Comparison of ENCODE assay signal across 8 mouse cellular contexts in genomic region chr5:119672984-119673600, GRCm38 (mm10). TPM values are rescaled to one million over a fixed set of nuclear protein-coding genes. Genes with fewer than 3 reads are reported as not detected.
A peak's percentile ranks its signal among the peaks of the same experiment; 100 is the strongest.
DNase-seq lines count a peak whose midpoint lies in the region; ATAC-seq and TF ChIP-seq lines count a peak whose summit lies in the region.

No protein-coding gene starts in this region.

- H3K36me3 ChIP-seq in erythroblast, embryonic 14.5 days (ENCODE audit: control insufficient read depth) = no peaks in the 10 kb centered on the region
- no peaks in the 10 kb centered on the region for H3K36me3 ChIP-seq in lung, embryonic 16.5 days (ENCODE audit: control insufficient read depth, insufficient read depth, low read length)
- H3K36me3 ChIP-seq in limb, embryonic 11.5 days (ENCODE audit: control insufficient read depth, insufficient read depth, low read length) = 0 out of 2 replicates have a peak, but pooled peaks cover 2% of the 10 kb centered on the region
- peaks cover 48% of the 10 kb centered on the region for H3K36me3 ChIP-seq in small intestine, adult 2 months (ENCODE audit: control insufficient read depth, insufficient read depth, low read length)

- H3K27ac ChIP-seq in lung, embryonic 16.5 days (ENCODE audit: low read length) = peak overlapping the region; percentile 98
- peak overlapping the region; percentile 91 for H3K27ac ChIP-seq in limb, embryonic 11.5 days (replicated peaks; ENCODE audit: low read depth, low read length)
- H3K27ac ChIP-seq in small intestine, adult 2 months (ENCODE audit: insufficient read depth, low read depth, low read length) = peak overlapping the region; percentile 92

- TF ChIP-seq POLR2A in small intestine, adult 2 months (IDR thresholded peaks at IDR 0.05; ENCODE audit: low read depth, low read length) = no peak

- peak overlapping the region; percentile 52 for H3K4me3 ChIP-seq in erythroblast, embryonic 14.5 days (replicated peaks)
- H3K4me3 ChIP-seq in lung, embryonic 16.5 days (ENCODE audit: low read length) = peak overlapping the region; percentile 70
- H3K4me3 ChIP-seq in limb, embryonic 11.5 days (ENCODE audit: low read depth, low read length) = peak overlapping the region; percentile 66
- peak overlapping the region; percentile 83 for H3K4me3 ChIP-seq in small intestine, adult 2 months (ENCODE audit: low read depth, low read length)

- peak overlapping the region; percentile 26 for H3K4me2 ChIP-seq in lung, embryonic 16.5 days (ENCODE audit: low read depth, low read length)
- H3K4me2 ChIP-seq in limb, embryonic 11.5 days (ENCODE audit: low read depth, severe bottlenecking) = peak overlapping the region; percentile 68; the same call in 1 of the 2 replicates

- no peaks in the 10 kb centered on the region for H3K4me1 ChIP-seq in erythroblast, embryonic 14.5 days (ENCODE audit: control insufficient read depth)
- peaks cover 20% of the 10 kb centered on the region for H3K4me1 ChIP-seq in lung, embryonic 16.5 days (replicated peaks; ENCODE audit: control insufficient read depth, insufficient read depth, low read length)
- peaks cover 18% of the 10 kb centered on the region for H3K4me1 ChIP-seq in limb, embryonic 11.5 days (ENCODE audit: control insufficient read depth, insufficient read depth, low read length)
- no peaks in the 10 kb centered on the region; the same call in 1 of the 2 replicates for H3K4me1 ChIP-seq in small intestine, adult 2 months (ENCODE audit: control insufficient read depth, insufficient read depth, insufficient read length, low read length)

- H3K9me3 ChIP-seq in erythroblast, embryonic 14.5 days (ENCODE audit: control insufficient read depth, low read length) = no peaks in the 10 kb centered on the region
- H3K9me3 ChIP-seq in lung, embryonic 16.5 days (ENCODE audit: control insufficient read depth, low read length) = no peaks in the 10 kb centered on the region
- no peaks in the 10 kb centered on the region for H3K9me3 ChIP-seq in limb, embryonic 11.5 days (ENCODE audit: control insufficient read depth, low read length)

- no peak for TF ChIP-seq CTCF in small intestine, adult 2 months (IDR thresholded peaks at IDR 0.05; ENCODE audit: extremely low read depth, insufficient read length, insufficient replicate concordance, low read depth, low read length)

- no peak for ATAC-seq in erythroblast, adult 5-6 weeks (replicated peaks; ENCODE audit: low FRiP score, poor library complexity, severe bottlenecking)
- no peak for ATAC-seq in lung, embryonic 16.5 days (ENCODE audit: low read depth)
- no peak for ATAC-seq in limb, embryonic 11.5 days (ENCODE audit: insufficient number of reproducible peaks, low FRiP score, low TSS enrichment, low read depth)

- 2% methylated on average over 17 of the region's 17 CpGs for WGBS in lung, embryonic 16.5 days
- 1% methylated on average over 17 of the region's 17 CpGs for WGBS in limb, embryonic 11.5 days
- 4% methylated on average over 17 of the region's 17 CpGs for WGBS in small intestine, adult 2 months

- peaks cover 80% of the 10 kb centered on the region for H3K27me3 ChIP-seq in erythroblast, embryonic 14.5 days (ENCODE audit: control insufficient read depth)
- peaks cover 19% of the 10 kb centered on the region for H3K27me3 ChIP-seq in lung, embryonic 16.5 days (ENCODE audit: control insufficient read depth, insufficient read depth, low read depth, low read length)
- peaks cover 60% of the 10 kb centered on the region for H3K27me3 ChIP-seq in limb, embryonic 11.5 days (ENCODE audit: control insufficient read depth, insufficient read depth, low read length)
- H3K27me3 ChIP-seq in small intestine, adult 2 months (ENCODE audit: control insufficient read depth, insufficient read depth, low read length) = no peaks in the 10 kb centered on the region

- DNase-seq in lung, postnatal 4 days = no peak
- DNase-seq in limb, embryonic 11.5 days (ENCODE audit: low spot score) = peak; percentile 64
- DNase-seq in B cell, adult 2 months = no peak
- no peak for DNase-seq in adrenal gland, adult 2 months

- H3K9ac ChIP-seq in lung, embryonic 16.5 days (ENCODE audit: low read length) = peak overlapping the region; percentile 91
- peak overlapping the region; percentile 91 for H3K9ac ChIP-seq in limb, embryonic 11.5 days (ENCODE audit: low read length)

RNA-seq across cellular contexts. Expression of gene Tbx3, which starts 2.6 kb away (rescaled TPM):
- polyA plus RNA-seq in erythroblast, embryonic 14.5 days (2012) = not detected in 2 replicates
- not detected in 2 replicates for total RNA-seq in erythroblast, adult 5-6 weeks (2015; ENCODE audit: low replicate concordance)
- not detected in 2 replicates for total RNA-seq in erythroblast, adult 5-6 weeks (2017; ENCODE audit: low replicate concordance)
- polyA plus RNA-seq in lung, embryonic 16.5 days (2015; fragmentation: Nextera tagmentation; extraction: Ambion mirVana) = 53.4 and 65.3 TPM in 2 replicates
- 42.6 and 52.2 TPM in 2 replicates for polyA plus RNA-seq in limb, embryonic 11.5 days (2014; fragmentation: Nextera tagmentation; extraction: Ambion mirVana)
- polyA plus RNA-seq in small intestine, adult 2 months (2012; rRNA removed) = 251 and 672 TPM in 2 replicates
- 100 to 1,000 TPM; 285 to 315 TPM for total RNA-seq in adrenal gland, adult 2 months (2021)
- polyA plus RNA-seq in adrenal gland, adult 2 months (2012; rRNA removed) = 854 and 965 TPM in 2 replicates

Comparison
In these comparisons a context has a peak if more than half of its experiments do, and no peak if none do; other contexts are left out.
1. RNA of gene Tbx3, which starts 2.6 kb away (polyA plus RNA-seq): 854 to 965 TPM in adrenal gland, adult 2 months, 251 to 672 TPM in small intestine, adult 2 months, 53.4 to 65.3 TPM in lung, embryonic 16.5 days and 42.6 to 52.2 TPM in limb, embryonic 11.5 days; not detected in erythroblast, embryonic 14.5 days; every median in the first group is over 10 times any median in the second.
2. Peak in every context shown above with its lines, with median percentiles within 50 percentile points of each other: H3K4me3 ChIP-seq and H3K27ac ChIP-seq.